Mouse (Mus musculus): ENCODE data around the gene Efcab11.

- TF ChIP-seq POLR2A (IDR thresholded peaks at IDR 0.05; ENCODE audit: low read depth, low read length): no peak
- TF ChIP-seq CTCF (IDR thresholded peaks at IDR 0.05; ENCODE audit: extremely low read depth, insufficient read length, insufficient replicate concordance, low read depth, low read length): no peak
These were observed 229.0 kb downstream of the Efcab11 start for GRCm38 (mm10) chr12:99654991-99655880.

Data from small intestine, adult 2 months (tissue).